ENCODE assay signal across 24 mouse cellular contexts in the genomic region with DNA sequence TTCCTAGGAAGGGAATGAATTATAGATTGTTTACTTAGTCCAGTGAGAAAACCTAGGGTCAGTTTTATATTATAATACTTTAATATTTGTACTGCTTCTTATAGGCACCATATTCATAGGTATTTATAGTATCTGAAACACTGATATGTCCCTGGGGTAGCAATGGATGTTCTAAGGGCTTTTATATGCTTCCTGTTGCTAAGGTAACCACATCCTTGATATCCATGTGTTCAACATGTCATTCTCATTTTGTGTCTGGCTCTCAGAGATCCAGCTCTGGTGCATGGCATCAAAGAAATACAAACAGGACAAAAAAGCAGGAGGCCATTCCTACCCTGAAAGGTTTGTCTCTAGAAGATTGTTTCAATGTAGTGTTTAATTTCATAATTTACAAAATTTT.
"Had no signal": no experiment of that assay in that cellular context is flagged by ENCODE, and none has a peak within 500 bp of the region (broad histone marks: within the 10 kb centered on the region; RNA-seq: fewer than 3 reads in every experiment).

No protein-coding gene starts in this region.

- H3K9ac ChIP-seq: heart, embryonic 12.5 days; hindbrain, embryonic 12.5 days; hindbrain, embryonic 15.5 days; intestine, embryonic 15.5 days; limb, embryonic 12.5 days had no signal

- H3K4me2 ChIP-seq: heart, embryonic 12.5 days; hindbrain, embryonic 12.5 days; hindbrain, embryonic 15.5 days; intestine, embryonic 15.5 days; limb, embryonic 12.5 days had no signal

- H3K27ac ChIP-seq: gastrocnemius, adult 2 months; heart, embryonic 10.5 days; hindbrain, embryonic 10.5 days; hindbrain, embryonic 12.5 days; hindbrain, embryonic 15.5 days; intestine, embryonic 15.5 days; layer of hippocampus, adult 2 months; left cerebral cortex, adult 2 months; limb, embryonic 10.5 days; limb, embryonic 12.5 days had no signal

- H3K9me3 ChIP-seq: heart, embryonic 10.5 days; heart, embryonic 12.5 days; hindbrain, embryonic 10.5 days; hindbrain, embryonic 12.5 days; hindbrain, embryonic 15.5 days; intestine, embryonic 15.5 days; limb, embryonic 10.5 days; limb, embryonic 12.5 days had no signal

- H3K4me1 ChIP-seq: heart, embryonic 10.5 days; heart, embryonic 12.5 days; hindbrain, embryonic 10.5 days; intestine, embryonic 15.5 days had no signal

- H3K36me3 ChIP-seq: heart, embryonic 10.5 days; heart, embryonic 12.5 days; hindbrain, embryonic 10.5 days; hindbrain, embryonic 12.5 days; hindbrain, embryonic 15.5 days; intestine, embryonic 15.5 days; limb, embryonic 10.5 days; limb, embryonic 12.5 days had no signal

- H3K4me3 ChIP-seq: gastrocnemius, adult 2 months; heart, embryonic 10.5 days; heart, embryonic 12.5 days; hindbrain, embryonic 10.5 days; hindbrain, embryonic 12.5 days; hindbrain, embryonic 15.5 days; intestine, embryonic 15.5 days; layer of hippocampus, adult 2 months; left cerebral cortex, adult 2 months; limb, embryonic 10.5 days; limb, embryonic 12.5 days had no signal

- H3K27me3 ChIP-seq: heart, embryonic 12.5 days; hindbrain, embryonic 12.5 days; hindbrain, embryonic 15.5 days; intestine, embryonic 15.5 days; limb, embryonic 12.5 days had no signal

- DNase-seq: gastrocnemius, adult 2 months; gastrocnemius, postnatal 10 days; gastrocnemius, postnatal 25 days; heart, adult 18-20 months; heart, postnatal 10 days; heart, postnatal 4 days; kidney, adult 18-20 months; kidney, adult 8-10 months; kidney, postnatal 10 days; kidney, postnatal 25 days; kidney, postnatal 4 days; liver had no signal

- ATAC-seq: inflammation-experienced regulatory T-cells, adult 6 months; intestine, embryonic 15.5 days; intestine, postnatal 0 days had no signal
